Mouse (Mus musculus) thymus, postnatal 10 days (tissue): Measurements from ENCODE around the gene Nhlh1.

Experiments used
- DNase-seq, 2 experiments: peaks; one replicate each; pipeline ENCODE4 v3.0.0; 2021; ENCODE audit warnings: low spot score in 2 of 2

The Nhlh1 gene

DNA sequence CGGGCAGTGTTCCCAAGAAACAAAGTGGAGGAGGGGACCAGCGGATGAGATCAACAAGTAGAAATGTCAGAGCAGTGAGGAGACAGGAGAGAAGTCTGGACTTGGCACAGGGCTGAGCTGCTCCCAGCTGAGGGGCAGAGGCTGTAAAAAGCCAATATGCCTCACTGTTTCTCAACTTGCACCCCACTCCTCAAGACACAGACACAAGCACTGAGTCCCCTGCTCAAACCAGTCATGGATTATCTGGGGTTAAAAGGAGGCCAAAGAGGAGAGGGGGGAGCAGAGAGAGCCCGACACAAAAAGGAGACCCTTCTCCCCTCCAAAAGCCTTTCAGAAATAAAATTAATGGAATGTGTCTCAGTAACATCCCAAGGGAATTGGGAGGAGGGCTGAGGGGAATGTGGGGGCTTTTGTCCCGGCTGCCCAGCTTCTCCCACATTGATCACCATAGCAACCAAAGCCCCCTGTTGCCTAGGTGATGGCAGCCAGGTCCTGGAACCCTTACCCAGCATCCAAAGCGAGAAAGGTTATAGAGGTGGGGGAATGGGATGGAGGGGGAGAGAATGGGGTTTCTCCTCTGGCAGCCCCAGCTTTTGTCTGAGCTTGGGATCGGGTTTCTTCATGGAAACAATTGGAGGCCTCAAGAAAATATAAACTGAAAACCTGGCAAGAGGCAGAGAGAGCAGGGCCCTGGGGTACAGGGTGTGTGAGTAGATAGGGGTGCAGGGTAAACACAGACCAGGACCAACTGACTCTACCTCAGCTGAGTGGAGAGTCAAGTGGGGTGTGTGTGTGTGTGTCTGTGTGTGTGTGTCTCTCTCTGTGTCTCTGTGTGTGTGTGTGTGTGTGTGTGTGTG lies 40.5 kb downstream of the Nhlh1 start:
- no peak for DNase-seq

DNA sequence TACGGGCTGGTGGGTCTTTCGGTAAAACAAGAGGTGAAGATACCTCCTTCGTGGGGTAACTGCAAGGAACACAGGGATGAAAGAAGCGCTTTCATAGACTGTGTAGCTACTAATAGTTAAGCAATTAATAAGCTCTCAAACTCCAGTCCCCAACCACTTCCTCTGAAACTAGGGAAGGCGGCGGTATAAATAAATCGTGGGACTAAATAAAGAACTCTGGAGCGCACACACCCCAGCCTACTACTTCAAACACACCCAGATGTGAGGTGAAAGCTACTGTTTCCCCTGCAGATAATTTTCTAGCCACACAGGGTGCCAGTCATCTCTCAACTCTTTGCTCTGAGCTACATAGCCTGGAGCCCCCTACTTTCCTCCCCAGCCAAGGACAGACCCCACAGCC lies 41.3 kb downstream of the Nhlh1 start:
- DNase-seq: no peak

DNA sequence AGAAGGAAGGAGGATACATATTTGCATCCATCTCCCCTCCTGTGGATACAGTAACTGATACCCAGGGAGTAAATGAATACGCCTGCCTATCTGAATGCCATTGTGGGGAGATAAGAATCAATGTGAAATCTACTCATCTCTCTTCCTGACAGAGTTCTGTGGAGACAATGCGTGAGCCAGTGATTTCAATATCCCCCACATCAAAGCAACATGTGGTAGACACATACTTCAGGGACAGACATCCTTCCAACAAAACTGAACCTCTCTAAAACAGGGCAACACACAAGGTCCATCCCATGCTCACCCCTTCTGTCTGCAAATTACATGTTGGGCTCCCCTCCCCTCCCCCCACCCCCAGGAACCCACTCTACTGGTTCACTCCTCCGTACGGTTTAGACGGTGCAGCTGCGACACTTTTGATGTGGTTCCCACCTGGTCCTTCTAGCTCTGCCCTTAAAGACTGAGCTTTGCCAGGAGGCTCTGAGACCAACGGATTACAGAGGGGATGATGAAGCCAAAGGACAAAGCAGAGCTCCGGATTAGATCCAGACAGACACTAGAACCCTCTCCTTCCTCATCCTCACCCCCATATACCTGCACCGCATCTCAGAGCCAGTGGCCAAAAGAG lies 41.9 kb downstream of the Nhlh1 start:
- peak; percentile 58 to 64 for DNase-seq

DNA sequence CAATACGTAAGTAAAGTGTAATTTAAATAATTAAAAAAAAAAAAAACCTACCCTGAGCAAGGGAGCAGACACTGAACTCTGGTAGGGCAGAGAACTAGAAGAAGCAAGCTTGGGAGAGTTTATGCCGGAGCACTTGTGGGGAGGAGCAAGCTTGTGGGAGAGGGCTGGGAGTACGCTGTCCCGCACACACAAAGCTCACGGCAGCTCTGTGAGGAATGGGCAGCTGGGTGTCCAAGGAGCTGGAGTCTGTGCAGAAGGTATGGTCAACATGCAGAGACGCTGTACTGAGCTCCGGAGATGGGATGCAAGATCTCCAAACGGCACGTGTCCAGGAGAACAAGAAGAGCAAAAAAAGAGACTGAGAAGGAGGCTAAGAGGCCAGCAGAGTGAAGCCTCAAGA lies 42.6 kb downstream of the Nhlh1 start:
- DNase-seq: no peak

DNA sequence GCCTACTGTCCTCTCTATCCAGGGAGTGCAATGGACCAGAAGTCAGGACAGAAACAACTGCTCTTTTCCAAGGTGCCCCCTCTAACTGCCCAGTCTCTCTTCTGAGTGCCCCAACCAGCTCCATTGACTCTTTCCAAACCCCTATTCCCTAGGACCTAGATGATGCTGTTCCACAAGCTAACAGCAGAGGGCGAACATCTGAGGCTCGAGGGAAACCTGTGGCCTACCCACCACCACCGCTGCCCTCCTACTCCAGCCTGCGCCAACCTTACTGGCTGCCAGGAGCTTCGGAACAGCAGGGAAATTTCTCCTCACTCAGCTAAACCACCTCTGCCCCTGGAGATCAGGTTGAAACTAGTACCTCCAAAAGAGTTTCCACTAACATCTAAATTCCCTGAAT lies 45.3 kb downstream of the Nhlh1 start:
- DNase-seq: peak in 1 of 2 experiments; percentile 68

DNA sequence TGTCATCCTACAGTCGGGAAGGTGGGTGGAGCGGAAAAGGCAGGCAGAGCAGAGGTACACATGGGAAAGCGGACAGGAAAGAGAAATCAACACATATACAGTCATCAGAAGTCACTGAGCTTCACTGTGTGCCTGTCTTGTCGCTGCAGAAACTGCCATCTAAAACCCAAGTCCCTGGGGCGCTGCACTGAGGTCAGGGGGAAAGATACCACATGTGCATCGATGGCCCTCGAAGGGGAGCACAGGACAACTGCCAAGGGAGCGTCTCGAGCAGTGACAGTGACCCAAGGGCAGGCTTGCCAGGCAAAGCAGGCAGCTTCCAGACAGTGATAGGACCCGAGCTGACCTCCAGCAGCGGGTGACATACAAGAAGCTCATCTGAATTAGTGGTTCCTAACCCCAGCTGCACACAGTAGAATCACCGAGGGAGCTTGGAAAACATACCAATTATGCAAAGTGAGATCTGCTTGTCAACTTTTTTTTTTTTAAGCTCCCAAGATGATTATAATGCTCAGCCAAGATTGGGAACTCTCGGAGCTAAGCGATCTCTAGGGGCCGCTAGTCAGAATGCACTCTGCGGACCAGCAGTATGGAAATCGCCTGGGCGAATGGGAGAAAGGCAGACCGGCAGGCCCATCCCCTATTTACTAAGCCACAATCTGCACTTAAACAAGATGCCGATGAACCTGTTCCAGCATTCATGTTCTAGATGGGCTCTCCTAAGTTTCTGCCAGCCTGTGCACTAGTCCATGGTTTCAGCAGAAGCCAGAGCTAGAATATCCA lies 47.1 kb downstream of the Nhlh1 start:
- DNase-seq: no peak

DNA sequence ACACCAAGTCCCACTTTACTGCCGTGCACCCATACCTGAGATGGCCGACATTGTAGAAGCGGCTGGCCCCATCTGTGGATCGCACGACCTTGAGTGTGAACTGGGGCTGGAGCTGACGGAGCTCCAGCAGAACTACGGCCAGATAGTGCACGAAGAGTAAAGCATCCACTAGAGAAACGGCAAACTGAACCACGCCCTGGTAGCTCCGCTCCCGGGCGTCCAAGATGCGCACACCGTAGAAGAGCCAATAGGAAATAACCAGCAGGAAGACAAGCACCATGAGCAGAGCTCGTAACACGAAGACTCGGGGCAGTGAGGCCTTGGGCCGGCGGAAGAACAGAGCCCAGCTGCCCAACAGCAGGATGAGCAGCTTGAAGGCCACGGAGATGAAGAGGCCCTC lies 48.0 kb downstream of the Nhlh1 start:
- no peak for DNase-seq

DNA sequence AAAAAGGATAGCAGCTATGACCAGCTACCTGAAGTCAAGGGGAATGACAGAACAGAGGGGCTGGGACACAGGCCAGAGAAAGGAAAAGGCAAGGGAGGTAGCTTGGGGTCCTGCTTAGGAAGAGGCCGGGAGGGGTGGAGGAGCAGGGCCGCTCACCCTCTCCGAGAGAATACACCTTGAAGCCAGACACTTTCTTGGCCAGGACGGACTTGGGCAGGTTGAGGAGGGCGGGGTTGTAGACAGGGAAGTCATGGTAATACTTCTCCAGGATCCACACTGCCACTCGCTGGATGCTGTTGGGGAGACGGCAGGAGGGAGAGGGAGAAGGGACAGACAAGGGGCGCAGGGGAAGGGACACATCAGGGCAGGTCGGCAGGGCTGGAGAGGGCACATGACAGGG lies 49.0 kb downstream of the Nhlh1 start:
- no peak for DNase-seq

DNA sequence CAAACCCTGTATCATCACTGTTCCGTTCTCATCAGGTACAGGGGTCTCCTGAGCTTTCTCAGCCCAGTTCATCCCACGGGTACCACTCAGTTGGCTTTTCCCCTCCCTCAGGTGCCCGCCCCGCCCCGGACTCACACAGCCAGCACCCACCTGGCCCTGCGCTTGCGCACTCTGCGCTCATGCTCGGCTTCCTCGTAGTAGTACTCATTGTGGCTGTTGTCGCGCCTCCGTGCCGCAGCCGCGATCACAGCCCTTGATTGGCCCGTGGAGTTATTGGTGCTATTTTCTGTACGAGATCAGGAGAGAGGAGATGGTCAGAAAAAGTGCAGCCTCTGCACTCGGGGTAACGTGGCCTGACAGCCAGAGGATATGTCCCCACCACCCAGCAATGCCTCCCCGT lies 49.6 kb downstream of the Nhlh1 start:
- no peak for DNase-seq
